Mouse (Mus musculus) lung, postnatal 25 days (tissue): ENCODE measurements around the gene Tm9sf3.

Source experiments
- DNase-seq: peaks from one replicate; pipeline ENCODE4 v3.0.0; 2022; ENCODE audit warnings: low spot score

Tm9sf3 gene

DNA sequence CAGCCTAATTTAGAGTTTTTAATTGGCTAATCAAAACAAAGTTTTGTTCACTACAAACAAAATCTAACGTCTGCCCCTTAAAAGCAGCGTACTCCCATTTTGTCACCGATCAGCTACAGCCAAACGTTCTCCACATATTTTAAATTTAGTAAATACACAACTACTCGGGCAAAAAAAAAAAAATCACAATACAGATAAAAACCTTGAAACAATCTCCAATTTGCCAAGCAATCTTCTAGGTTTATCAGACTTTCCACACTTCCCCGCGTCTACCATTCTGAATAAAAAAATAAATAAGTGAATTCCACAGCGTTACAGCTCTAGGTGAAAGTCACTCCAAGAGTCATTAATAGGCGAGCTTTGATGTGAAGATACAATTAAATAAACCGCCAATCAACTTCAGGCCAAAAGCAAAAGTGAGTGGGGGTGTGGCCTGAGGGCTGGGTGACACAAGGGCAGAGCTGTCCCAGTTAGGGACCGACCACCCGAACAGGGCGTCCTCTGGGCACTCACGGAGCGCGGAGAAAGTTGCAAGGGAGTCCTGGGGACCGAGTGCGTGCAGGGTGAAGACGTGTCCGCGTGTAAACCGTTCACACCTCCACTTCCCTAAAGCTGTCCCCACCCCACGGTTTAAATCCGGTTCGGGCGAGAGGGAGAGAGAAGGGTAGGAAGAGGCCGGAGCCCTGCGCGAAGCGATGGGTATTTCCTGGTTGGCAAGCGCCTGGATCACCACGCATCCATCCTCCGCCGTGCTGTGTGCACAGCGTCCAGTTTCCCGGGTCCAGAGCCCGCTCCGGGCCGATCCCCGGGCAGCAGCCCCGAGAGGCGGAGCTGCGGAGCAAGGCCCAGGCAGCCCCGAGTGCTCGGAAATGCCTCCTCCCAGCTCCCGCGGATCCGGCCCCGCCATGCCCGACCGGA is 826 bp downstream of the Tm9sf3 start:
- peak; percentile 69 for DNase-seq

DNA sequence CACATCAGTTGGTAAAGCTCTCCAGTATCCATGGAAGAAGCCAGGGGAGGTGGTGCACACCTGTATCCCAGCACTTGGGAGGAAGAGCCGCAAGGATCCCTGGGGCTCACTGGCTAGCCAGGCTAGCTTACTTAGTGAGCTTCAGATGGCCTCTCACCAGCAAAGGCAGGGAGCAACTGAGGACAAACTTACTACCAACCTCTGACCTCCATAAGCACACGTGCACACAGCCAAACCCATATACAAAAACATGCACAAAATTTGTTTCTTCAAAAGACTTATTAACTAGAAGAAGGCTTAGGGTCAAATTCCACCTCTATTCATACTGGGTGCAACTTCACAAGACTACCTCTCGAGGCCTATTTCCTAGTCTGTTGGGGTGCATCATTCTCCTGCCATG is 3.1 kb downstream of the Tm9sf3 start:
- no peak for DNase-seq

DNA sequence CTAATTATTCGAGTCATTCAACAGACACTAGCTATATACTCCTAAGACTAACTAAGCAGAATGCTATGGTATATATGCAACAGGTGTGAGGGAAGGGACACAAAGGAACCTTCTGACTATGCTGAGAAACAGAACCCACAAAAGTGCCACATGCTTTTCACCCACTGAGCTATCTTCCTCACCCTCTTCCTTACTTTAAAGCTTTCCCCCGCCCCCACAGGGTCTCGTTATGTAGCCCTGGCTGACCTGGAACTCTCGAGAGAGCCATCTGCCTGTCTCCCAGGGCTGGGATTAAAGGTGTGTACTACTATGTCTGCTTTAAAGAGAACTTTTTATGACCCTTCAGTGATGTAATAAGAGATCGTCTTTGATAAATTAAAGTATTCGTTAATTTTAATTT is 4.5 kb downstream of the Tm9sf3 start:
- DNase-seq = no peak

DNA sequence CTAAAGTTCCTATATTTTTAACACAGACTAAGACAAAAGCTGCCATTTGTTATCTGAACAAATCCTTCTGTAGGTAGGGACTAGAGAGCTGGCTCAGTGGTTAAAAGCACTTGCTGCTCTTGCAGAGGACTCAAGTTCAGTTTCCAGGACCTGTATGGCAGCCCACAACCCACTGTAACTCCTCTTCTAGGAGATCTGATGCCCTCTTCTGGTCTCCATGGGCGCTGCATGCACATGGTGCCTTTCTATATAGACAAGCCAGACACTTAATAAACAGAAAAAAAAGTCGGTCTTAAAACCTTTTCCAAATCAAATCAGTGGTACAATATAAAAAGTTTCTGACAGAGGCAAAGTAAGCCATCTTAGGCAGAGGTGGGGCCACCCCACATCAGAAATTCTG is 5.1 kb downstream of the Tm9sf3 start:
- peak; percentile 36 for DNase-seq

DNA sequence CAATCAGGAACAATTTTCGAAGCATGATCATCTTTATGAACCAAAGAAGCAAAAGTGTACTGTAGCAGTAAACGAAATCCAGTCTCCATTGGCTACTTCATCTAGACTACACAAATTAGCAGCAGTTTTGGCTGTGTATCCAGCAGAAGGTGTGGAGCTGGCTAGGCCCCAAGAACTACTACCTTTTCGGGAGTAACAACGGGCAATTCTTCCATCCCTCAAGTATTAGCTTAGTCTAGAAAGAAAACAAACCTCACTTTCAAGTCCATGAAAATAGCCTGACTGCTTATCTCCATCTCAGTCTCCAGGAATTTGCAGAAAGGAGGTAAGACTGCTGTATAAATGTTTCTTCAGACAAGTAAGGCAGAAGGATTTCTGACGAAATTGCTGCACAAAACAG is 9.2 kb downstream of the Tm9sf3 start:
- peak; percentile 43 for DNase-seq

DNA sequence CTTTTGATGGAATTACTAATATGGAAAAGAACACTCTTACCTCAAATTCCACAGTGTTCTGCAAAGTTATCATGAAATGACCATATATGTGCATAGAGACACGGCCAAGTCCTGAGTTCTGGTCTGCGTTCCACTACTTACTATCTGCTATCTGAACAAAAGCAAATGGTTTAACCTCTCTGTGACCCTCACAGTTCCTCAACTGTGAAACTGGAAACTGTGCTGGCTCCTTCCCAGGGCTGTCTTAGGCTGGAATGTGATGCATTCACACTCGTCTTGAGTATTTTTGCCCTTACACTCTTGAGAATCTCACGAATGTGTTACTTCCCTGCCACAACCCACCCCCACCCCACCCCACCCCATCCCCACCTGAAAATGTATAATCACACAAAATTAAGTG is 14.8 kb downstream of the Tm9sf3 start:
- peak; percentile 14 for DNase-seq

DNA sequence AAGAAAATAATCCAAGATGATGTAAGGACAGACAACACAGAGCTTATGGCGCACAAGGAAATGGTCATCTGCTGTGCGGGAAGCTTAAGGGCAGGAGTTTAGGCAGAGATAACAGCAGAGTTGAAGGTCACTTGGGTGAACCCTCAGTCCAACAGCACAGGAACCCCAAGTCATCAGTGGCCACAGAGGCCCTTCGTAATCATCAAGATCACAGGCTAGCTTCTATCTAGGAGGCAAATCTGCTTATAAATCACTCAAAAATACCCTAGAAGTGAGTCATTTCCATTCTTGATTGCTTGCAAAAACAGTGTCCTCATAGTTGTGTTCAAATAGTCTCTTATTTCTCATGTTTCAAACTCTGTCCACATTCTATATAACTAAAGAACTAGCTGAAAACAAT is 15.5 kb downstream of the Tm9sf3 start:
- no peak for DNase-seq

DNA sequence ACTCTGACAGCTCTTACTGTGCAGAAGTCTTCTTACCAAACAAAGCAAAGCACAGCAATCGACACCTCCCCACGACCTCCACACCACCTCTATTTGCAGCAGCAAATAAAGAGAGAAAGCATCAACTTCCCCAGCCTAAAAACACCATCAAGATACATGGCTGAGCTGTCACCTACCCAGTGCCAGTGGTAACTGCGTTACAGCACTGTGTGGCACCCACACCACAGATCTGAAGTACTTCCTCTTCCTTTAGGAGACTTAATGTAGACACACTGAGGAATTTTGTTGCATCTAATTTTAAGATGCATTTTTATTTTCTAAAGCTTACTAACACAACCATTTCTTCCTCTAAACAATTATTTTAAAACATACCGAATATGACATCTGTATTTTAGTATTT is 17.5 kb downstream of the Tm9sf3 start:
- DNase-seq = no peak

DNA sequence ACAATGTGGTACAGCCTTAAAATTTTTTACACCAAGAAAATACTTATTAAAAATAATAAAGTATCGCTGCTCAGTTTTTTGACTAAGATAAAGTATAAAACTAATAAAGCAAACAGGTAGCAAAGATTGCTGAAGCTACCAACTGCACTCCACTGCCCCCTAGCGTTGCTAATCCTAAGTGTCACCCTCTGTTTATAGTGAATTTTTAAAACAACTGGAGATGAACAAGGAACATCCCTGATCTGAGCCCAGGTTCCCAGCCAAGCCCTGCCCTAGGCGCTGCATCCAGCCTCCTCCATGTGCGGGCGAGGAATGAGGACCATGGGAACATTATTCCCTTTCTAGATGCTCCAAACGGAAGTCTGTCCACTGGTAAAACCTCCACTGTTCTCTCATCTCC is 19.2 kb downstream of the Tm9sf3 start:
- DNase-seq = peak; percentile 41

DNA sequence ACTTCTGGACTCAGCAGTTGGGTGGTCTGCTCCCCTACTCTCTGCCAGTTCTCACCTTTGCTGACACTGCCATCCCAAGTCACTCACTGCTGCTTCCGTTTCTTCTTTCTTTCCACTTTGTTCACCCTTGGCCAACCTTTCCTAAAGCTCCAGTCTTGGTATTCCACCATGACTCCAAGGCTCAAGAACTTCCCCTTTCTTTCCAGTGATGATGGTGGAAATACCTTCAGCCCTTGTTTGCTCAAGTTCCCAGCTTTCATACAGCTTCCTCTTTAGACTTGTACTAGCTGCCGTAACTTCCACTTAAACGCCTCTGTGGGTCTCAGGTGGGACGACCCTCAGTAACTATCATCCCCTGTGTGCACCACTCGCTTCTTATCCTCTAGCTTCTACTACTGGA is 21.8 kb downstream of the Tm9sf3 start:
- no peak for DNase-seq

DNA sequence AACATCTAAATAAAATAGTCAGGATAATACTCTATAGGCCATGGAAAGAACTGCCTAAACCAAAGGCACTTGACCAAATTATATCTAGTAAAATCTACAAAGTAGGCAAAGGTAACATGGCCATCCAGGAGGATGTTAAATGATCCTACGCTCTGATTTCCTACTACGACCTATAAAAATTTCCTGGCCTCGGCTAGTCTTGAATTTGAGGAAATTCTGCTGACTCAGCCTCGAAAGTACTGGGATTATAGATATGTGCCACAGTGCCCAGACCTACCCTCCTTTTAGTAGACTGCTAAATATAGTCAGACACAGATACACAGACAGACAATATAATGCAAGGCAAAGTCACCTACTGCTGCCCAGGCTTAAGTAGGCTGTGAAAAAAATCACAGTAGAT is 30.1 kb downstream of the Tm9sf3 start:
- DNase-seq = no peak

DNA sequence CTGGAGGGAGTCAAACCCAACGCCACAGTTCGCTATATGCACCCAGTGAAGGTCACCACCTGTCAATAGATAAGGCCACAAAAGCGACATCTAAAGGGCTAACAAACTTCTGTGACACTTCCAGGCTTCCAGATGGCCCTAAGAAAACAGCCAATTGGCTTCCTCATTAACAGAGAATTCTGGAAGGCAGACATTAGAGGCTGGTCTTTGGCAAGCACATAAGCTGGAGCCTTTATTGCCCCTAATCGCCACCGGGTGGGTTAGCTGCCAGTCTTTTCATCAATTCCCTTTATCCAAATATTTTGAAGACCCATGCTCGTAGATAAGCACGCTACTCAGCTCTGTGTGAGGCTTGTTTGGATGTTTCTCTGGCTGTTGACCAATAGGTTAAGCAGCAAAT is 55.5 kb downstream of the Tm9sf3 start:
- no peak for DNase-seq

DNA sequence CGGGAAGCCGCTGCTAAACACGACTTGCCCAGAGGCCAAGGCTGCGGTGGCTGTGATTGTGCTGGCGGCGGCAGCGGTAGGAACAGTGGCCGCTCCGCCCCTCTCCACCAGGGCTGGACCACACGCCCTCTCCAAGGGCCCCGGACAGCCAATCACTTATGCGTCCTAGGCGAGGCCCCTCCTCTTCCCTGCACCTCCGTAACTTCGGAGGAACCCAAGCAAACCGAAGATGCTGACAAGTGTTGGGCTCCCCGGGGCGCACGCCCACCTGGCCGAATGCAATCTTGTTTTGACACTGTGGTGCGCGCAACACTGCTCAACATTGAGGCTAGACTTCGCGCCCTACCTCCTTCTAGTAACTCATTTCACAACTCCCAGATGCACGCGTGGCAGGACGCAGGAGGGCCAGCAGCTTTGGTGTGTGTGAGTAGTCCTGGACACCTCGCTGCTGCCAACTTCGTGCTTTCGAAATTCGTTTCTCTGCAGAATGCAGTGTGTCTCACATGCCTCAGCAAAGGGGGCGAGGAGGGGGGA is 56.9 kb downstream of the Tm9sf3 start, which contains the start of gene Tll2:
Tll2 (minus strand) TSS at position 25 of the 534 bp plus-strand sequence.
- DNase-seq = peak; percentile 52

DNA sequence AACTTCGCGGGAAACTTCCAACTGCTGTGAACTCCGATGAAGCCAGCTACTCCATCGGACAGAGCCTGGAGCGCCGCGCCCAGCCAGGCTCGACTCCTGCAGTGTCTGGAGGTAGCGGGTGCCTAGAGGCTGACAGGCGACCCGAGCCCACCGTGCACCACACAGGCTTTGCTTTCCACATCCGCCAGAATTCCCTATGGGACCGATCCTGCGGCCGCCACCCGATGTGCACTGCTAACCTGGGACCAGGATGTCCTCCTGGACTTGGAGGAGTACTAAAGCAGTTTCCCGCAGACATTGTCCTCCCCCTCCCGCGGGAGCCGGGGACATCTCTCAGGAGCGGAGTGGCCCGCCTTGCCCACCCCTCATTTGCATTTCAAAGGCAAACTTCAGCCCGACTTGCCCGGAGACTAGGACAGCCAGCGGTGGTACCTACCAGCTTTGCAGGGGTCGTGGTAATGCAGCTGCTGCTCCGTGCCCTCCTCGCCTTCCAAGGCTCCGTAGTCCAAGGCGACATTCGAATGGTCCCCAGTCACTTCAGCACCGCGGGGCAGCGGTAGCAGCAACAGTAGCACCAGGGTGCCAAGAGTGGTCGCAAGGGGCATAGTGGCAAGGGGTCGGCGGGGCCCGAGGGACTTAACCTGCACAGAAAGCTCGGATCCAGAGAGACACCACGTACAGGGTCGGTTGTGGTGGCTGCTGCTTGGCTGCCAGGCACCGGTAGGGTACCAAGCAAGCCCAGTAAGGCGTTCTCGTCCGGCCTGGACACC is 57.6 kb downstream of the Tm9sf3 start:
- DNase-seq = no peak

DNA sequence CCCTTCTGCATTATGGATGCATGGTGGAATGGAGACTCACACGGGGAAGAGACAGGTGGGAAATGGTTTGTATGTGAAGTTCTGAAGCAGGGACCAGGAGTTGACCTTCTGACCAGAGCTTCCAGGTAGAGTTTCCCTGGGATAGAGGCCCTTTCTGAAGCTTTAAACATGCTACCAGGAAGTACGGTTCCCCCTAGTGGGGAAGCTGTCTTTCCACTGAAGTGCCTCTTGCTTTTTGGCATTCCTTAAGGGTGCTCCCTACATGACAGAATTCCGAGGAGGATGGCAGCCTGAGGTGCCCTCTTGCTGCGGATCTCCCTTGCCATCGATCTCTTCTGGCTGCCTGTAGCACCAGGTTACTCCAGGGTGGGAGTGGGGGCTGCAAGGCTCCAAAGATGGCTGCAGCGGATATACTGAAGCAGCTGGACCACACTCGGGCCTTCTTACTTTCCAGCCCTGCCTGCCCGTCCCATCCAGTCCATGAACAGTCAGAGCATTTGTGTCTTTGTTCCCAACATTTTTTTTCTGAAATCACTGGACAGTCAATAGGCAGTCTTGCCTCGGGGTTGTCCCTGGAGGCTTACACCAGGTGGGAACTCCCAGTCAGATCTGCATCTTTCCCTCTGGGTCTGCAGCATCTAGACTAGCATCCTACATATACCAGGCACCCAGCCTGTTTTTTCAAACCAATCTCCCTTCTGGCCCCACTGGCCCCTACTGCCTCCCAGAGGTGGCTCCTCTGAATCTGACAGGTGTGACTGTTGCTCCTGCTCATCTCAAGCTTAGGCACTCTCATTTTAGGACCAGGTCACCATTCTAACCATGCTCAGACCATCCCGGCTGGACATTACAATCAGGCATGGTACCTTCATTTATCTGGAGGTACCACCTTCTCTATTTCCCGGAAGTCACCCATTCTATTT is 59.4 kb downstream of the Tm9sf3 start:
- DNase-seq = no peak

DNA sequence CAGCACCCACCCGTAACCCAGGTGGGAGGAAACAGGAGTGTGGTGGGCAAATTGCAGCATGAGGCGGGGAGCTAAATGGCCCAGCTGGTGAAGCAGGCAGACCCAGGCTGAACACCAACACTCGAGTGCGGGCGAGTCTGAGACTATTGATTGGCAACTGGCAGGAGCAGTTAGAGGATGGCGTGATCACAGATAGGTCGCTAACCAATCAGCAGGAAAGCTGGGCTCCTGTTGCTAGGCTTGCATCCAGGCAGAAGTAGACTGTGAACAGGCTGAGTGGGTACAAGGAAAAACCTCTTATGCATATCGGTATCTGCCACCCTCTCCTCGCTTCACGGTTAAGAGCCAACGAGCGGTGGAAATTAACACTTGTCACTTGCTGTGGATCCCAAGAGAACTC is 66.2 kb downstream of the Tm9sf3 start:
- DNase-seq = no peak

DNA sequence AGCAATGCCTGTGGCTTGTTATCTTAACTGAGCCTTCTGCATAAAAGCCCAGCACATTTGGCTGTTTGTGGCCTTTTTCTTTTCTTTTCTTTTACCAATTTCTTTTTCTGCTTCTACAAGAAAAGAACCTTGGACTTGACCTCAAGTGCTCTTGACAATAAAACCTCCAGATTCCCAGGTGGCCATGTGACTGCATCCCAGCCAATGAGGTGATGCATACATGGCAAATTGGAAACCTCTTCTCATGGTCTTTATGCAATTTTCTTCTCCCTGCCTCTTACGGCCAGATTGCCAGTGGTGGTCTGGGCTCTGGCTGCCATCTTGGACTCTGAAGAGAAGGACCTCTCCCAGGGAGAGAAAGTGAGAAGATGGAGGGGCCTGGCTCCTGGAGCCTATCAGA is 70.4 kb downstream of the Tm9sf3 start:
- no peak for DNase-seq

DNA sequence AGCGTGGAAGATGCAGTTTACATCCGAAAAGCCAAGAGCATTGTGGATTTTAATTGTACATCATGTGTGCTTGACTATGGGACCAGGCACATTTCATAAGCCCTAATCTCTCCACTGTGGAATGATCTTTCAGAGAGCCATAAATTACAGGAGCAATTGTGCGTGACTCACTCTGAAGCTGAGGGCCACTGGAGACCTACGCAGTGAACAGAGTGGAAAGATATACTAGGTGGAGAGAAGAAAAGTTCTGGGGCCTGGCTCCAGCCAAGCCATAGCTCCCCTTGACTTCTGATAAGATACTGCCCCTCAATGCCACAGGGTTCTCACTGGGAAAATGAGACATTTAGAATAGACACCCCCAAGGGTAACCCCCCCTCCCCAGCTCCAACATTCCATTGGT is 70.8 kb downstream of the Tm9sf3 start:
- no peak for DNase-seq

DNA sequence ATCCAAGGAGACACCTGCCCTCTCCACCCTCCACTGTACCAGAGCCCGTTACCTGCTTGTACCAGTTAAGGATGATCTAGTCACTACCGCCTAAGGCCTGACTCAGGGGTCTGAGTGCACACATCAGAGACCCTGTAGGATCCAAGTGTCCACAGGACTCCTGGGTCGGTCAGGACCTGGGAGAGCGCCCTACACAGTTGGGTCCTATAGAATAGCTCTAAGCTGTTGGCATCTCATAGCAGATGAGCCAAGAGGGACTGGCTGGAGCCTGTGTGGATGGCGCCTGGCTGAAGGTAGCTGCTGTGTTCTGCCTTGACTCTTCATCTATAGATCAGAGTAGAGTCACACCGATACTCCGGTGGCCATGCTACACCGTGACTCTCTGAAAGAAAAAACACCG is 72.1 kb downstream of the Tm9sf3 start:
- DNase-seq = no peak

DNA sequence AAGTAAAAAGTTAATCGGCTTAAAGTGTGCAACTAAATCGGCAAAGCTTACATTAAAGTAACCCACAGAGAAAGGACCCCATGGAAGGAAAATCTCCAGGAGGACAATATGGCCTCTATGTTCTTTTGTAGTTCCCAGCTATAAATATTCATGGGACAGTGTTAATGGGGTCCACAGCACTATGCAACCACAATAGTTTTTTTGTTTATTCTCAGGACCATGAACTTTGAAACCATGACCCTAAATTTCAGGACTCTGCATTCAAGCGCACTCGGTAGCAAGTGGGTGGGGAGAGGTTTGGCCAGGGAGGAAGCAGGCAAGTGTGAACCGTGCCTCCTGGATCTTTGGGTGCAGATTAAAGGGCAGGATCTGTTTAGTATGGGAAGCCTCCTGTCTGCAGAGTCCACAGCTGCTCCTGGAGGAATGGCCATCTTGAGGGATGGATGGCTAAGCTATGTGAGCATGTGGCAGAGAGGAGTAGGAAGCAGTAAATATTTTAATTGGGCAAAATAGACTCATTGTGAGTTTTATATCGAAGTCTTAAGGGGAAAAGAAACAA is 72.8 kb downstream of the Tm9sf3 start:
- no peak for DNase-seq

DNA sequence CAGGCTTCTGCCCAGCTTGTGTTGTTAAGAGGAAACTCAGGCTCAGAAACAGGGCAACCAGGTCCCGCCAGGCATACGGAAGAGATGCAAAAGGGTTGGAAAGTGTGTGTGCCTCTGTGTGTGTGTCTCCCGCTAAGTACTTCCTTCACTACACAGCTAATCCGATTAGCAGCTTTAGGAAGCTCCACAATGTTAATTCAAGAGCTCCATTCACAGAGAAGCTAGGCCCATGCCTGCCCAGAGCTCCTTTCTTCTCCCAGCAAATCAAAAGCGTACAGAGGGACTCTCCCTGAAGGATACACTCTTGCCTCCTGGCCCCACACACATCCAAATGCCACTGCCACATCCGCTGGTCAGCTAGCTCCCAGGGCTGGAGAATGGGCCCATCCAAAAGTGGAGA is 86.5 kb downstream of the Tm9sf3 start:
- DNase-seq = no peak

DNA sequence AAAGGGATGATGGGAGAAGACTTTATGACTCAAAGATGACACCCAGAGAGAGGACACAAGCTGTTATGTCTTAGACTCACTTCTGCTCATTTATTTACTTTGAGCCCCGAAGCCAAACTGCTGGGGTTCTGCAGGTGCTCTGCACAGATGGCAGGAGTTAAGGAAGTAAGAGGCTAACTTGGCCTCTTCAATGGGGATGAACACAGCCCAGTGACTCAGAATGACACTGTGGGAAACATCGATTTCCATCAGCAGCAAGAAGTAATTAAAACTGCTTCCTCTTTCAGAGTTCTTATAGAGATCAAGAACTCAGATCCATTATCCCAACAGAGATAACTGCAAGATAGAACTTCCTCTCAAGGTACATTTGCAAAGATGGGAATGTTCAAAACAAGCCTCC is 86.9 kb downstream of the Tm9sf3 start:
- no peak for DNase-seq
